Mouse (Mus musculus): ENCODE data around the gene Mlph. TPM values are rescaled to one million over a fixed set of nuclear protein-coding genes. Genes with fewer than 3 reads are reported as not detected.
A peak's percentile ranks its signal among the peaks of the same experiment; 100 is the strongest.

The Mlph gene
- total RNA-seq, 2 experiments from 2014 or later, result 2.7 to 2.8 TPM

- DNase-seq (ENCODE audit: low spot score in 2 of 2), result peak in 1 of 2 experiments; percentile 25
These were observed 53.8 kb downstream of the Mlph start for GRCm38 (mm10) chr1:90968649-90969048.

- no peak for DNase-seq (ENCODE audit: low spot score in 2 of 2)
These were observed 54.5 kb downstream of the Mlph start, which contains the start of gene Rab17 for GRCm38 (mm10) chr1:90969347-90969784. TSS of gene Rab17 (minus strand) at chr1:90969661.

GRCm38 (mm10) chr1:90969881-90970390, 55.1 kb downstream of the Mlph start:
- no peak for DNase-seq (ENCODE audit: low spot score in 2 of 2)

GRCm38 (mm10) chr1:90972911-90973573, 58.2 kb downstream of the Mlph start:
- DNase-seq (ENCODE audit: low spot score in 2 of 2), result peak; percentile 89 to 97

- no peak for DNase-seq (ENCODE audit: low spot score in 2 of 2)
These were observed 58.7 kb downstream of the Mlph start for GRCm38 (mm10) chr1:90973574-90973911.

- peak; percentile 56 to 75 for DNase-seq (ENCODE audit: low spot score in 2 of 2)
These were observed 60.2 kb downstream of the Mlph start for GRCm38 (mm10) chr1:90974906-90975649.

GRCm38 (mm10) chr1:90975960-90976359, 61.1 kb downstream of the Mlph start:
- DNase-seq (ENCODE audit: low spot score in 2 of 2), result no peak

GRCm38 (mm10) chr1:90980638-90981330, 65.9 kb downstream of the Mlph start:
- DNase-seq (ENCODE audit: low spot score in 2 of 2), result no peak

GRCm38 (mm10) chr1:90981346-90981745, 66.5 kb downstream of the Mlph start:
- DNase-seq (ENCODE audit: low spot score in 2 of 2), result no peak

GRCm38 (mm10) chr1:90995916-90996315, 81.0 kb downstream of the Mlph start:
- no peak for DNase-seq (ENCODE audit: low spot score in 2 of 2)

GRCm38 (mm10) chr1:90997136-90997535, 82.3 kb downstream of the Mlph start:
- DNase-seq (ENCODE audit: low spot score in 2 of 2), result no peak

GRCm38 (mm10) chr1:90997641-90998040, 82.8 kb downstream of the Mlph start:
- no peak for DNase-seq (ENCODE audit: low spot score in 2 of 2)

- peak; percentile 52 to 67 for DNase-seq (ENCODE audit: low spot score in 2 of 2)
These were observed 83.5 kb downstream of the Mlph start, which contains the start of gene Lrrfip1 for GRCm38 (mm10) chr1:90998268-90998890. TSS of gene Lrrfip1 (plus strand) at chr1:90998737.

GRCm38 (mm10) chr1:90998891-90999611, 84.2 kb downstream of the Mlph start:
- peak in 1 of 2 experiments; percentile 36 for DNase-seq (ENCODE audit: low spot score in 2 of 2)

- no peak for DNase-seq (ENCODE audit: low spot score in 2 of 2)
These were observed 85.2 kb downstream of the Mlph start for GRCm38 (mm10) chr1:90999911-91000601.

Other genes starting within 250 kb of the Mlph start
- 1 to 10 TPM; 3.4 to 4.3 TPM for gene Col6a3, start 71.1 kb upstream of the Mlph start, total RNA-seq (2021)
- gene Prlh, start 38.0 kb downstream of the Mlph start, total RNA-seq (2021), result not detected
- gene Rab17, start 54.6 kb downstream of the Mlph start, total RNA-seq (2021), result not detected
- 10 to 100 TPM; 68.3 to 69.9 TPM for gene Lrrfip1, start 83.7 kb downstream of the Mlph start, total RNA-seq (2021)
- gene Rbm44, start 230.0 kb downstream of the Mlph start, total RNA-seq (2021), result under 1 TPM in 1 of 2 experiments, not detected in 1; 0.10 TPM

Measured in layer of hippocampus, adult 18-20 months (tissue).